Mouse (Mus musculus) spleen, postnatal 4 days (tissue): ENCODE measurements around the gene Sphk2.

ENCODE experiments used
- DNase-seq, 2 experiments: peaks; one replicate each; pipeline ENCODE4 v3.0.0; 2022; ENCODE audit warnings: low spot score in 2 of 2

The Sphk2 gene

DNA sequence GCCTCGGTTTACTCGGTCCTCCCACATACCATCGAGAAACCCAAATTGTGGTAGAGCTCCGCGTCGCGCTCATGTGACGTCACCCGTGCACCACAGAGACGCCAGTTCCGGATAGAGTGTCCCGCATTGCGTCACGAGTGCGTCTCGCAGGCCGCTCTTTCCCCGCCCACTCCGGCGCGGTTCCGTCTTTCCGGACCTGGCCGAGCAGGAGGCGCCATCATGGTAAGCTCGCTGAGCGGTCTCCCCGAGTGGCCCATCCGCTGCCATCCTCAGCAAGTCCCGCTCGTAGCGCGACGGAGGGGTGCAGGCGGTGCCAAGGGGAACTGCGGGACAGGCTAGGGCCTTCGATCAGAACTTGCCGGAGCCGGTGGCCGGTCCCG is at the start of gene Sphk2:
Gene Sphk2, minus strand, starts transcription at position 85 of the 380 bp plus-strand sequence.
- DNase-seq, result peak; percentile 98 to 99

DNA sequence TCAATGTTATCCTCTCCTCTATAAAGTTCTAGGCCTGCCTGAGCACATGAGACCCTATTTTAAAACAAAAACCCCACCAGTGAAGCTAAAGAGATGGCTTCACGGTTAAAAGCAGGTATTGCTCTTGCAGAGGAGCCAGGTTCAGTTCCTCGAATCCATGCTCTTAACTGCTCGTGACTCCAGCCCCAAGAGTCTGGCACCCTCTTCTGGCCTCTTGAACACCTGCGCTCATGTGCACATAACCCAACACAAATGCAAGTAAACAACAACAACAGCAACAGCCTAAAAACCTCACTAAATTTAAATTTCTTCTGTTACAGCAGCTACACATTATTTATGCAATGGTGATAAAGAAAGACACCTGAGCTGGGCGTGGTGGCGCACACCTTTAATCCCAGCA is 49.7 kb upstream of the Sphk2 start:
- no peak for DNase-seq

DNA sequence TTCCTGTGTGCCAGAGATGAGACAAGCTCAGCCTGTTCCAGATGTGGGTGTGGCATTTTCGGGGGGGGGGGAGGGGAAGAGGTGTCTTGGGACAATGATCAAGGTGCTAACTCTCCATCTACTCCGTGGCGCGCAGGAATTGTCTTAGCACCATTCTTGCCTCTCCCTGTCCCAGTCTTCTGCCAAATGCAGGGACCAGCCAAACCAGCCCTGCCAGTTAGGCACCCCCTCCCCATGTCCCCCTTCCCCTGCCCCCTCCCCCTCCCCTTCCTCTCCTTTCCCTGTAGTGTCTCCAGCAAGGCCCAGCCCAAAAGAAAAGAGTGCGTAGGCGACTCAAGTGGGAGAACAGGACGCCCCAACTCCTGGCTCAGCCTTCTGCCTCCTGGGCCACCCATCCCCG is 49.0 kb upstream of the Sphk2 start:
- no peak for DNase-seq

DNA sequence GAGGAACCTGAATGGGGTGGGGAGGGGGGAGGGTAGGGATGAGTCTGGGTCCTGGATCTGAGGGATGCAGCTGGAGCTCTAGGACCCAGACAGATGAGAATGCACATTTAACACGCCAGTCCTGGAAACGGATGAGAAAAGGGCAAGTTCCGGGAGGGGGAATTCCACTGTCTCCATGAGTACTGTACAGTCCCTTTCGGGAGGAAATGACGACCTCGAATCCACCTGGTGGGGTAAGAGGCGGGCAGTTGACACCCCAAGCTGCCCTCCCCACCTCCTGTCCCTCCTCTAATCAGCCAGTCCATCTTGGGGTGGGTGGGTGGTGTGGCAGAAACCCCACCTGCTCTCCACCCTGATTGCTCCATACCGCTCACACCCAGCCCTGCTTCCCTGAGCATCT is 48.2 kb upstream of the Sphk2 start:
- no peak for DNase-seq

DNA sequence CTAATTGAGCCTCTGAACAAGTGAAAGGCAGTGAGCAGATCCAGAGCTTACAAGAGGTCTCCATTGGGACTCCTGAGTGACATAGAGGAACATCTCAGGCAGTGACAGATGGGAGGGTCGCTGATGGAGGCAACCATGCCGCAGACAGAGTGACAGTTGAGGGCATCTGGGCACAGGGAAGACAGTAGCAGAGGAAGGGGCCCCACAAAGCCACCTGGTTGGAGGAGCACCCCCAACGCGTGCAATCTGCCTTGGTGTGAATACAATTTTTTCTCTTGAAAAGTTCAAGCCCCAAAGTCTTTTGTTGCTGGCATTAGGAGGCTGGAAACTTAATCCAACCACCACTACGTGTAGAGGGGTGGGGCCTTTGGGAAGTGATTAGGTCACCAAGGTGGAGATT is 42.3 kb upstream of the Sphk2 start:
- DNase-seq, result no peak

DNA sequence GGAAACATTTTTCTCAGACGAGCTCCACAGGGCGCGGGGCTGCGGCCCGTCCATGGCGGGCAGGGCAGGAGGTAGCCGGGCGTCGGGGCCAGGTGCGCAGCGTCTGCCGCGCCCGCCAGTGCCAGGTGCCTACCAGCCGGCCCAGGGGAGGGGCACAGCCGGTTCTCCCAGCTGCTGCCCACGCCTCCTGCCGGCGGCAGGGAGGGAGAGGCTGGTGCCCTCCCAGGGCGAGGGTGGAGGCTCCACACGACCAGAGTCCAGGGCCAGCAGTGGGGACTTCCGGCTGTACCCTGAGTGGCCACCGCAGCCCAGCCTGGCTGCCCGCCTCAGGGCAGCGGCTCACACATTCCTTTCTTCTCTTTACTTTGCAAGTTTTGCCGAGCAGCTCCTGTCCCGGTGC is 41.6 kb upstream of the Sphk2 start:
- DNase-seq, result no peak

DNA sequence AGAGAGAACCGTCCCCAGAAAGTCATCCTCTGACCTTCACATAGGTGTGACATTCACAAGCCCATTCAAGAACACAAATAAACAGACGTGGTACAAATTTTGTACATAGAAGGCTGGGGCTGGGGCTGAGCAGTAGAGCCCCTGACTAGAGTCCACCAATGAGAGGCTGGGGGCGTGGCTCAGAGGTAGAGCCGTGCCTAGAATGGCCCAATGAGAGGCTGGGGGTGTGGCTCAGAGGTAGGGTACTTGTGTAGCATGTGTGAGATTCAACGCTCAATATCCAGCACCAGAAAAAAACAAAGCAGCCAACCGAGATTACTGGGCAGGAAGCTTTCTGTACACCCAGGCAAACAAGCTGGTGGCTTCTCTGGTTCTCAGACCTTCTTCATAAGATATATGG is 37.9 kb upstream of the Sphk2 start:
- no peak for DNase-seq

DNA sequence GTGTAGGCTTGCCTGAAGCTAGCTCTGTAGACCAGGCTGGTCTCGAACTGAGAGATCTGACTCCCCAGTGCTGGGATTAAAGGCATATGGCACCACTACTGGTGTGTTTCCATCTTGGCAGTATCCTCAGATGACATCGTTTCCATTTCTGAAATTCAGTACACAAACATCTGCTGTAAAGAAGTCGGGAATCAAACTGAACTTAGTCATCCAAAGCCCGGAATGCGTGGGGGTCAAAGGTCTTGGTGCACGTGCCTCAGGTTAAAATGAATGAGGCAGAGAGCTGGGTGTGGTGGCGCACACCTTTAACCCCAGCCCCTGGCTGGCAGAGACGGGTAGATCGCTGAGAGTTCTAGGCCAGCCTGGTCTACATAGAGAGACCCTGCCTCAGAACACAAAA is 32.4 kb upstream of the Sphk2 start:
- no peak for DNase-seq

DNA sequence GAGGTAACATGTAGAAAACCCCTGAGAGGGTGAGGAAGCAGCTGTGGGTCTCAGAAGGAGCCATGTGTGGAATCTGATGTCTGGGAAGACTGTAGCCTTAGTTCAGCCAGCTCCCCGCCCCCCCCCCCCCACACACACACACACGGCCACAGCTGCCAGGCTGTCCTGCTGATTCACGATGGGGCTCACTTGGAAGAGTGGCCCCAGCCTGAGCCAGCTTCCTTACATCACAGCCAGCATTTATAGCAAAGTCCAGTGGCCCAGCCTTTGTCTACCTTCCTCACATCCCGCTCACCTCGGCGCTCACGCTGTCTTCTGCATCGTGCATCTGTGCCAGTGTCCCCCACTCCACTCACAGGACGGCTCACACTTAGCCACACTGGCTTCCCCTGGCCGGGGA is 31.6 kb upstream of the Sphk2 start:
- DNase-seq, result no peak

DNA sequence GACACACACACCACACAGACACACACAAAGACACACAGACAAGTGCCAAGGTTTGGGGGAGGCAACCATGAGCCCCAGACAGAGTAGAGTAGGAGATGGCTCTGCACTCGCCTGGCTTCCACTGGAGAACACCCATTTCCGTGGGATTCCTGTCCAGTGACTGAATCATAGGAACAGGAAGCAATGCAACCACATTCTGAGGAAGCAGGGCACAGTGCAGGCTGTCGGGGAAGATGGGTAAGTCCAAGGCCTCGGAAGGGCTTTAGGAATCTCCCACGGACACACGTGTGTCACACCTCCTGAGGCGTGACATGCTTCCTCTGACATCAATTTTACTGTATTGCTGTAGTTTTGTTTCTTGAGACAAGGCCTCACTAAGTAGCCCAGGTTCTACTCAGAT is 30.3 kb upstream of the Sphk2 start:
- no peak for DNase-seq

DNA sequence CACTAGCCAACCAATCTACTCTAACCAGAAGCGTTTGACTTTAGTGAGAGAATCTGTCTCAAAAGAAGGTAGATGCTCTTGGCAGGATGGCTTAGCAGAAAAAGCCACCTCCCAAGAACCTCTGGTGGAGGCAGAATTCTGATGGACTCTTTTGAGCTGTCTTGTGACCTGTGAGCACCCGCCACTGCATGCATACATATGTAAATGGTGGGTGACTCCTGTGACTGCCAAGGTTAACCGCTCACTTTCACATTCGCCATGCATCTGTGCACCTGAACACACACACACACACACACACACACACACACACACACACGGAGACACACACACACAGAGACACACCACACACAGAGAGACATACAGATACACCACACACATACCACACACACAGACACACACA is 29.6 kb upstream of the Sphk2 start:
- DNase-seq, result no peak

DNA sequence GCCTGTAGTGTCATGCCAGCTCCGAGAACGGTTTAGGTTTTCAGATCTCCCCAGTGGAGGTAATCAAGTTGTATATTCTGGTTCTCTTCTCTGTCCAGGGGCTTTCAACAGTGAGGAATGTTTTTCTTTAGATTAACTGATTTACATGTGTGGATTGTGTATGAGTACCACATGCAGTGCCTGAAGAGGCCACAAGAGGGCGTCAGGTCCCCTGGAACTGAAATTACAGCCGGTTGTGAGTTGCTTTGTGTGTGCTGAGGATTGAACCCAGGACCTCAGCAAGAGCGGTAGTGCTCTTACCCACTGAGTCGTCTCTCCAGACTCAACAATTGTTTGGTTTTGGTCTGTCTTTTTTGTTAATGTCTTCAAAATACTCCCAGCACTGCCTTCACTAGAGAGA is 28.7 kb upstream of the Sphk2 start:
- DNase-seq, result no peak

DNA sequence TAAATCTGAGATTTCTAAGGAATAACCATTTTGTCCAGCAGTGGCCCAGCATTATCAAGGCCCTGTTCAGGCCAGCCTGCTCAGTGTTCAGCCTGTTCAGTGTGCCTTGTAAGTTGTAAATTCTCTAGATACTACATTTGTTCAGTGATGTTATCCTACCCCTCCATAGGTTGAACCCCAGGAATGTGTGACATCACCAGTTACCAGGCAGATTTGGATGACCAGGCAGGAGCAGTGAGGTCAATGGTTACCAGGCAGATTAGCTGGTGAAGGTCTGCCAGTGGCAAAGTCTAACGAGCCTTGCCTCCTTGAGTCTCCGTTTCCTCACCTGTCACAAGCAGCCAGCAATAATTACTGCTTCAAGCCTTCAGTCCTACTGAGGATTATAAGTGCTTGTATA is 26.6 kb upstream of the Sphk2 start:
- peak; percentile 64 to 79 for DNase-seq

DNA sequence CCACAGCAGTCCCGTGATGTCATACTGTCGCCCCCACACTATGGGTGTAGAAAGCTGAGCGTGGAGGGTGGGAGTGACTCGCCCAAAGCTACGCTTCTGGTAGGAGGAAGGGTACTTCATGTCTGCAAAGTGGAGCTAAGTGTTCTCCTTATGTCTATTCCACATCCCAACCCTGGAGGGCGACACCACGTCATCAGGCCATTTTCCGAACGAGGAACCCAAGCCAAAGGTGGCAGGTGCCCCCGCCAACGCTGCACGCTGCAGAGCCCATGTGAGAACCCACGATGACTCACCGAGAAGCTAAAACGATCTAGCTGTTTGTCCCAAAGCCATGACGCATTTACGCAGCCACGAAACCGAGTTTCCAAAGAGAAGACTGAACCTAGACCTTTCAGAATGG is 24.5 kb upstream of the Sphk2 start:
- no peak for DNase-seq

DNA sequence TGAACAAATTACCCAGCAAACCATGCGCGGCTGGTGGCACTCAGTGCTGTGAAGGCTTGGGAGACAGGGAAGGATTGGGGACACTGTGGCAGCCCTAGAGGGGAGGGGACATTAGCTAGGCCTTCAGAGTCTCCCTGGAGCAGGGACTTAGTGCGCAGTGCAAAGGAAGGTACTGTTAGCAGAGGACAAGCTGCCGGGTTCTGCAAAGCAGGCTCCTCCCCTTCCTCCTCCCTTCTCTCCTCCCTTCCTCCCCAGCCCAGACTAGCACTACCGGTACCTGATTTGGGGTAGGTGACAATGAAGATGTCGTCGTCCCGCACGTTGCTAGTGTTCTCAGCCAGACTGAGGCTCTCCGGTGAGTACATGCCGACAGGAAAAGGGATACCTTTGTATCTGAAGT is 24.0 kb upstream of the Sphk2 start:
- DNase-seq, result no peak

DNA sequence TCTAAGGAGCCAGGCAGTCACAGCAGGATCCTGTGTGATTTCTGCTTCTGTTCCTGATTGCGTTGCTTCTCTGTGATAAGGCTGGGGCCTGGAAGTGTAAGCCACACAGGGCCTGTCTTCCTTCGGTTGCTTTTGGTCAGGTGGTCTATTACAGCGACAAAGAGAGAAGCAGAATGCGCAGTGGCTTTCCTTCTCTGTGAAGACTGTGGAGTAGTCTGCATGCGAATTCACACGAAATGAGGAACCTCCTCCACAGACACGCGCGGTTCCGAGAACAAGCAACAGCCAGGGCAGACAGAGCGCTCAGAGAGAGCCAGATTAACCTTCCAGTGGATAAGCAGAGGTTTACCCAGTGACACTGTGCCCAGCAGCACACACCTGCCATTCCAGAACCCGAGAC is 23.5 kb upstream of the Sphk2 start:
- no peak for DNase-seq

DNA sequence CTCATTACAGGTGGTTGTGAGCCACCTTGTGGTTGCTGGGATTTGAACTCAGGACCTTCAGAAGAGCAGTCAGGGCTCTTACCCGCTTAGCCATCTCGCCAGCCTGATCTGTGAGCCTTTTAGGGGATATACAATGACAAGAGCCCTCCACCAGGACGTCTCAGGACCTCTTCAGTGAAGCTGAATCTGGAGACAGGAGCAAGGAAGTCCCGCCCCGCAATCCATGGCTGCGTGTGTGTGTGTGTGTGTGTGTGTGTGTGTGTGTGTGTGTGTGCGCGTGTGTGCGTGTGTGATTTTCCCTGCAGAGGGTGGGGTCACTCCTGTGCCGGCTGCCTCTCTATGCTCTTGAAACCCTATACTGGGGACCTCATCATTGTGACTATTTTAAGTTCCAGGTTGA is 22.0 kb upstream of the Sphk2 start:
- no peak for DNase-seq

DNA sequence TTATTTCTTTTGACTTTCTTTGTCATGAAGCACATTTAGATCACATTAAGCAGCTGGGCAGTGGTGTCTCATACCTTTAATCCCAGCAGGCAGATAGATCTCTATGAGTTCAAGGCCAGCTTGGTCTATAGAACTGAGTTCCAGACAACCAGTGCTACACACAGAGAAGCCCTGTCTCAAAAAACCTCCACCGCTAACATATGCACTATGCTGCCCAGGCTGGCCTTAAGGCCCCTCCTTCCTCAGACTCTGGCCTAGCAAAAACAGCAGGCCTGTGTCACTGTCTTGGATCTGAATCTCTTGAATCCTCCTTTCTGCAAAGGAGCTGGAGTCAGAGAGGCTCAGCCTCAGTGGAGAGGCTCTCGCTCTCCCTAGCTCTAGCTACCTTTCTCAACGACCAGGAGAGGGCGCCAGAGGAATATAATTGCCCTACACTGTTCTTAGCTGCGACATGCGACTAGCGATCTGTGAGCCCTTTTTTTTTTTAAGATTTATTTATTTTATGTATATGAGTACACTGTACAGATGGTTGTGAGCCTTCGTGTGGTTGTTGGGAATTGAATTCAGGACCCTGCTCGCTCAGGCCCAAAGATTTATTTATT is 21.5 kb upstream of the Sphk2 start:
- DNase-seq, result peak; percentile 74 to 90

DNA sequence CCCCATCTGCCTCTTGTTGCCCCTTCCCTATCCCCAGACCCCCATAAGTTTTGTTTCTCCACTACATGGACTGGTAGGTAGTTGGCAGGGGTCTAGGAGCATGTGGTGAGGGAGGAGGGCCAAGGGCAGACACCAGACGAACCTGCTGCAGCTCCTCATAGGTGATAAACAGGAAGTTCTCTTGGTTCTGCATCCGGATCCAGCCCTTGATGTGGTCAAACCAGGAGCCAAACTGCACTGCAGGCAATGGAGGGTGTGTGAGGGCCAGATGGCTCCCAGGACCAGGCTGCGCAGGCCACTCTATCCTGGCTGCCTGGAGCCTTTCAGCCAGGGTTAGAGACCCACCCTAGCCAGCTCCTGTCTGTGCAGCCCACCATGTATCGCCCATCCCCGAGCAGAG is 15.7 kb upstream of the Sphk2 start:
- no peak for DNase-seq

DNA sequence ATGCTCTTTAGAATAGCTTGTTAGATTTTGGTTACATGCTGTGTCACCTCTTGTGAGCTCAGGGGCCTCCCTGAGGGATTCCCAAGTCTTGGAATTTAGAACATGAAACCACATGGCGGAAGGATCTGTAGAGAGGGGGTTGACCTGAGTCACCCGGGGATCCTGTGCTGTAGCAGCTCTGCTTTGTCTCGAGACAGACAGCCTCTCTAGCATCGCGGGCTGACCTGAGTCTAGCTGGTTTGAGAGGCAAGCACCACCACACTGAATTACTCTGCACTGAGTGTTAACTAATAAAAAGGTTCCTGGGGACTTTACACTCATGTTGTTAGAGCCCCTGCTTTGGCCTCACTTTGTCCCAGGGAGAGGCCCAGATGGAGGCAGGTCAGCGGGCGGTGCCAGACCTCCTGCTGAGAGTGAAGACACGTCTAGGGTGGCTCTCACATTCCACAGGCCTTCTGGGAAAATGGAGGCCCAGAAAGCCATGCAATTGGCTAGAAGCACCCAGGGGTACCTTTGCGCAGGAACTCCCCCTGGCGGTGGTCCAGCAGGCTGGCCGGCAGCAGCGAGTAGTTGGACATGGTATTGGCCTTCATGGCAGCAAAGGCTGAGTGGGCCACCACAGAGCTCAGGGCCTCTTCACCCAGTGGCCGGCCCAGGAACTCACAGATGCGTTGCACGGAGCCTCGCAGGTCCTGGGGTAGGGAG is 13.1 kb upstream of the Sphk2 start:
- DNase-seq, result peak; percentile 57 to 83

DNA sequence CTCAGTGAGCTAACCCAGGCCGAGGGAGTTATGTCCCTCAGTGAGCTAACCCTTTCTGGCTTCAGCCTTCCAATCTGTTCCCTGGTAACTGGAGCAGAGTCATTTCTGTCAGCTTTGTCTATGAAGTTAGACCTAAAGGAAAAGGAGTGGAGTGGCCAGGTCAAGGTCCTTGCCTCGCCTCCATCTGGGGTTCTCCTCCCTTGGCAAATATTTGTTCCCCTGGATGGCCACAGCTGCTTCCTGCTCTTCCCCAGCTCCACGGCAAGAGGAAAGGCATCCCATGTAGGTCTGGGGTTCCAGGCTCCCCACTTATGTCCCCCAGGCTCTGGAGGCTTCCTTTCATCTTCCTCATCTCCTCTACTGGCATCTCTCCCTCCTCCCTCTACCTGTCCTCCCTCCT is 9.8 kb upstream of the Sphk2 start:
- no peak for DNase-seq

DNA sequence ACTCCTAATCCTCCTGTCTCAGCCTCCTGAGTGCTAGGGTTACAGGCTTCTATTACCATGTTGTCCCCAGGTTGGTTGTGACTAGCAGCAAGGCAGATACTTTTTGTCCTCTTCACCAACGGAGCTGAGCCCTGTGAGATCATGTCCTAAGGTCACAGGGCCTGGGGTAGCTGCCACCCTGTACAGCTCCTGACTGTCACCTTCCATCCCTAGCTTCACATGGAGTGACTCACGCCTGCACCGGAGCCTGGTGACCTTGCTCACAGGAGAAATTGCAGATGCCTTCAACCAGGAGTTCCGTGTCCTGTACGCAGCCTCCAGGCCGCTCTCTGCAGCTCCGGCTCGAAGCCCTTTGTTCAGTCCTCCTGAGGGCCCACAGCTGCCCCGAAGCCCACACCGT is 8.6 kb upstream of the Sphk2 start:
- no peak for DNase-seq

DNA sequence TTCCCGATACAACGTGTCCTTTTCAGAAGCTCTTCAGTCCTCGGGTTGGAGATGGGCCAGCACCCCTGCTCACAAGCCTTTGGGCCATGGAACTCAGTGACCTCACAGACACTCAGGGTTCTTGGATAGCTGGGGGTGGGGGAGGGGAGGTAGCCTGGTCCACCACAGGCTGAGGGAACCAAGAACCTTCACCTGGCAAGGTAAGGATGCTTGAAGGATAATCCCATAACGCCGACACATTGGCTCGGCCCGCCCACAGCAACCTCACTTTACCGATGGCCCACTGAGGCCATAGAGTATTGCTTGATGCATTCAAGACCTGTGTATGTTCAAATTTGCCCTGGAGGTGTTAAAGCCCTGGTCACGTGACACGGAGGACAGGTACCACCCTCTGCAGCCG is 7.9 kb upstream of the Sphk2 start, which contains the start of gene Spaca4:
Gene Spaca4, minus strand, starts transcription at position 101 of the 400 bp plus-strand sequence.
- no peak for DNase-seq

DNA sequence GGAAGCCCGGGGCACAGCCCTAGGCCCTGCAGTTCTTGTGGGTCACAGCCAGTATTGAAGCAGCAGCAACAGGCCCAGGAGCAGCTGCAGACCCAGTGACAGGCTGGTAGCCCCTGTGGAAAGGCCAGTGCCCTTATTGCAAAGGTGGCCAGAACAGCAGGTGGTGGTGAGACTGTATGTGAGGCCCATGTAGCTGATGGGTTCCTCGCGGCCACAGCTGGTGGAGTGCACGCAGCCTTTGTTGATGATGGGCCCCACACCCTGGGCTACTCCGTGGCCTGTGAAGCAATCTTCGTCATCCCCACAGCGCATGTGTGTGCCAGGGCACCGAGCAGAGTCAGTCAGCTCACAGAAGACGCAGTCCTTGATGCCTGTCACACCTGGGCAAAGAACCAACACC is 7.3 kb upstream of the Sphk2 start:
- DNase-seq, result no peak
